Mouse (Mus musculus) heart, embryonic 10.5 days (tissue): Measurements from ENCODE around the gene Alg12. TPM values are rescaled to one million over a fixed set of nuclear protein-coding genes. Genes with fewer than 3 reads are reported as not detected.
"Not testable (repeated sequence)": the region's sequence is repeated elsewhere in the genome, so short reads cannot be mapped to it uniquely, and the experiment has no call there.

Experiments
- DNase-seq: peaks from one replicate; pipeline ENCODE4 v3.0.0-alpha.2; 2017; ENCODE audit warnings: low spot score
- H3K27ac ChIP-seq: fragments of 300-500 bp; sonication (generic); 2 replicates; pipeline ENCODE4 v1.5.1; 2016; ENCODE audit warnings: mild to moderate bottlenecking
- H3K27me3 ChIP-seq: fragments of 300-500 bp; sonication (generic); 2 replicates; pipeline ENCODE4 v1.6.1; 2016; ENCODE audit warnings: mild to moderate bottlenecking; ENCODE audit not compliant: poor library complexity, insufficient read depth, severe bottlenecking
- H3K36me3 ChIP-seq: fragments of 300-500 bp; sonication (generic); 2 replicates; pipeline ENCODE4 v1.6.1; 2016; ENCODE audit warnings: mild to moderate bottlenecking, moderate library complexity
- H3K4me1 ChIP-seq: fragments of 300-500 bp; sonication (generic); 2 replicates; pipeline ENCODE4 v1.6.1; 2016; ENCODE audit warnings: mild to moderate bottlenecking
- H3K4me3 ChIP-seq: fragments of 300-500 bp; sonication (generic); 2 replicates; pipeline ENCODE4 v1.5.1; 2016; ENCODE audit warnings: mild to moderate bottlenecking, moderate library complexity
- H3K9me3 ChIP-seq: fragments of 300-500 bp; sonication (generic); 2 replicates; pipeline ENCODE4 v1.6.1; 2016; ENCODE audit warnings: mild to moderate bottlenecking, moderate library complexity
- WGBS: fragments of 180-500 bp; shearing (Covaris S2); methylation state at CpG from one replicate; pipeline ENCODE4 v1.1.7; 2016; 5-methylcytosine and 5-hydroxymethylcytosine counted together
- polyA plus RNA-seq: library from polyadenylated mRNA; unstranded; fragments of >200 nt; fragmentation: Nextera tagmentation; extraction: Ambion mirVana; gene quantifications from 2 replicates; pipeline ENCODE4 v1.2.1, GENCODE M21; 2016

Gene Alg12
- polyA plus RNA-seq, 1 experiment from 2014 or later = 15.2 TPM

DNA sequence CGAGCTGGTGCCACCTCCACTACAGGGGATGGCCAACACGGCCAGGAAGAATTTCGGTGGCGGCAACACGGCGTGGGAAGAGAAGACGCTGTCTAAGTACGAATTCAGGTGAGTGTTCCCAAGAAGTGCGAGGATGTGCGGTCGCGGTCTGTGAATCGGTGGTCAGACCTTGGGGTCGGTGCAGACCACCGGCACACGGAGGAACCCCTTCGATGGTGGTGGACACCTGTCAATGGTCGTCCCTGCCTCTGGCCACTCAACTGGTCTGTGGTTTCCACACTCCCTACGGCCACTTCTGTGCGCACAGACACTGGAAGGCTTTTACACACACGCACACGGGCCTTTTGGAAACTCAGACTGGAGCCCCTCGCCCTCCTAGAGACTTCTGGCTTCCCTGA, 787 bp upstream of the Alg12 start:
- Histone ChIP-seq H3K4me1 (peaks cover 28% of the 10 kb centered on the region), H3K27ac (peak overlapping the region; percentile 87), H3K9me3 (no peaks in the 10 kb centered on the region), H3K4me3 (peak overlapping the region; percentile 94), H3K36me3 (peaks cover 65% of the 10 kb centered on the region), H3K27me3 (no peaks in the 10 kb centered on the region)
- WGBS = 2% methylated on average over 23 of the region's 23 CpGs
- DNase-seq = no peak

GRCm38 (mm10) chr15:88815196-88815700, 3.9 kb downstream of the Alg12 start:
- whole genome bisulfite sequencing = 87% methylated on average over 6 of the region's 6 CpGs
- no peak for DNase-seq
- H3K27me3 ChIP-seq = no peaks in the 10 kb centered on the region

GRCm38 (mm10) chr15:88814411-88815047, 4.6 kb downstream of the Alg12 start:
- no peaks in the 10 kb centered on the region for H3K9me3 ChIP-seq
- no peaks in the 10 kb centered on the region for H3K27me3 ChIP-seq
- DNase-seq = no peak
- H3K4me3 ChIP-seq = no peak overlapping the region
- no peak overlapping the region for H3K27ac ChIP-seq
- H3K36me3 ChIP-seq = peaks cover 69% of the 10 kb centered on the region
- peaks cover 7% of the 10 kb centered on the region; the same call in 1 of the 2 replicates for H3K4me1 ChIP-seq
- 95% methylated on average over 11 of the region's 11 CpGs for WGBS

More at GRCm38 (mm10) chr15:88815196-88815700, 3.9 kb downstream of the Alg12 start:
- no peaks in the 10 kb centered on the region for H3K9me3 ChIP-seq
- peaks cover 12% of the 10 kb centered on the region for H3K4me1 ChIP-seq
- H3K27ac ChIP-seq = no peak overlapping the region
- H3K36me3 ChIP-seq = peaks cover 63% of the 10 kb centered on the region
- H3K4me3 ChIP-seq = no peak overlapping the region

GRCm38 (mm10) chr15:88813873-88814272, 5.2 kb downstream of the Alg12 start:
- WGBS = 92% methylated on average over 2 of the region's 2 CpGs
- DNase-seq, H3K27me3 ChIP-seq, H3K4me1 ChIP-seq, H3K9me3 ChIP-seq, H3K27ac ChIP-seq, H3K4me3 ChIP-seq: not testable (repeated sequence)
- H3K36me3 ChIP-seq = peaks cover 75% of the 10 kb centered on the region

DNA sequence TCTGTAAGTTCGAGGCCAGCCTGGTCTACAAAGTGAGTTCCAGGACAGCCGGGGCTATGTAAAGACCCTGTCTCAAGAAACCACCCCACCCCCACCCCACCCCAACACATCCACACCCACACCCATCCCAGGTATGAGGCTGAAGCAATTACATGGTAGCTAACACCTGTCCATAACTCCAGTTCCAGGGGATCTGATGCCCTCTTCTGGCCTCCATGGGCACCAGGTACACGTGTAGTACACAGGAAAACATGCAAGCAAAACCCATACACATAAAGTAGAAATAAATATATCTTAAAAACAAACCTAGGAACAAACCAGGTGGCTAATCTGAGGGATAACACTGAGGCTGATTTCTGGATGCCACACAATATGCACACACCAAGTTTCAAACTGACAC, 5.9 kb downstream of the Alg12 start:
- no peak overlapping the region for H3K4me3 ChIP-seq
- WGBS = 86% methylated on average over 3 of the region's 3 CpGs

DNA sequence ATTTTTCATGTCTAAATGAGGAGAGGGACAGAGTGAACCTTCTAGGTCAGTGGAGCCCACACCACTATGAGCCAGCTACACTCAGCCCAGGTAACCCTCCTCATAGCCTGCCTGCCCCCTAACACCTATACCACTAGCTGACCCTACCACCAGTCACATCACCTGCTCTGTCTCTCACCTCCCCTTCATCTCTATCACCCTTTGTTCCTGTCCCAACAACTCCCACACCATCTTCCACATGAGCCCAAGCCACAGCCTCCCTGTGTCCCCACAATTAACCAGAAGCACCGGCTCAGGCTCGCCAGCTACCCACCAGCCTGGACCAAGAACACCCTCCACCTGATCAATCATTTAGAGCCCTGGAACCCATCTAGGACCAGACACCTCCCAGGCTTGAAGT, 8.7 kb downstream of the Alg12 start:
- WGBS = 86% methylated on average over 2 of the region's 2 CpGs
- H3K27ac ChIP-seq = no peak overlapping the region
- H3K27me3 ChIP-seq = no peaks in the 10 kb centered on the region

More for the DNA sequence above, 5.9 kb downstream of the Alg12 start:
- Histone ChIP-seq H3K36me3 (peaks cover 80% of the 10 kb centered on the region), H3K27ac (no peak overlapping the region), H3K27me3 (no peaks in the 10 kb centered on the region), H3K9me3 (no peaks in the 10 kb centered on the region), H3K4me1 (peaks cover 2% of the 10 kb centered on the region; the same call in 1 of the 2 replicates)
- DNase-seq = peak; percentile 53

DNA sequence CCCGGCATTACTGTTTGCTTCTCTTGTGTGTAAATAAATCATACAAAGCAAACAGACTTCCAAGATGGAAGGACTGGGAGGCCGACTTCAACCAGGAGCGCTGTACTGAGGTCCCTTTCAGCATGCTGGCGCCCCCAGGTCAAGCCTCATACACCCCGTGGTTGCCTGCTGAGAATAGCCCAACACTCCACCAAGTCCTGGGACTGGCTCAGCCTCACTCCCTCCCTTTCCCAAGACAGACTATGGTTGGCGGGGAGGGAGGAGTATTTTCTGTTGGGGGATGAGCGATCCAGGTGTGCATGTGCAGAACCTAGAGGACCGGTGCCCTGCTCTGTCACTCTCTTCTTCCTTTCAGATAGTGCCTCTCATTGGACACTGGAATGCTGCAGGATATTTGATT, 11.0 kb downstream of the Alg12 start:
- Histone ChIP-seq H3K36me3 (peaks cover 77% of the 10 kb centered on the region), H3K9me3 (no peaks in the 10 kb centered on the region), H3K4me3 (no peak overlapping the region), H3K27me3 (no peaks in the 10 kb centered on the region), H3K27ac (no peak overlapping the region), H3K4me1 (no peaks in the 10 kb centered on the region)
- peak; percentile 61 for DNase-seq
- 82% methylated on average over 8 of the region's 8 CpGs for WGBS

More for the DNA sequence above, 8.7 kb downstream of the Alg12 start:
- peak; percentile 52 for DNase-seq
- Histone ChIP-seq H3K4me3 (no peak overlapping the region), H3K36me3 (peaks cover 87% of the 10 kb centered on the region), H3K9me3 (no peaks in the 10 kb centered on the region), H3K4me1 (no peaks in the 10 kb centered on the region)

DNA sequence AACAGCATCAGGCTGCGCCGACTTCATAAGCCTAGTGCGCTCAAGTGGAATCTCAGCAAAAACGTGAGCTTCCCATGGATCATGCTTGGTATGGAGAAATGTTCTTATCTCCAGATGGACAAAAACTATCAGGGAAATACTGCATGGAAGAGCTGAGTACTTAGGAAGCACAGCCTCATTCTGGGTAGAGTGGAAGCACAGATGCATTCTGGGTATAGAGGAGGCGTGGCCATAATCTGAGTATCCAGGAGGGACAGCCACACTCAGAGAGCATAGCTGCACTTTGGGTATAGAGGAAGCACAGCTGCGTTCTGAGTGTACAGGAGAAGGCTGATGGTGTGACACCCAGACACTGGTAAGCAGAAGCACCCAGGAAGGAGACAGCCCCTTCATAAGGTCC, 16.8 kb downstream of the Alg12 start:
- Histone ChIP-seq H3K4me3 (no peak overlapping the region), H3K27ac (no peak overlapping the region), H3K9me3 (no peaks in the 10 kb centered on the region), H3K36me3 (peaks cover 31% of the 10 kb centered on the region), H3K4me1 (no peaks in the 10 kb centered on the region), H3K27me3 (no peaks in the 10 kb centered on the region)
- 87% methylated on average over 6 of the region's 6 CpGs for WGBS
- peak; percentile 69 for DNase-seq

DNA sequence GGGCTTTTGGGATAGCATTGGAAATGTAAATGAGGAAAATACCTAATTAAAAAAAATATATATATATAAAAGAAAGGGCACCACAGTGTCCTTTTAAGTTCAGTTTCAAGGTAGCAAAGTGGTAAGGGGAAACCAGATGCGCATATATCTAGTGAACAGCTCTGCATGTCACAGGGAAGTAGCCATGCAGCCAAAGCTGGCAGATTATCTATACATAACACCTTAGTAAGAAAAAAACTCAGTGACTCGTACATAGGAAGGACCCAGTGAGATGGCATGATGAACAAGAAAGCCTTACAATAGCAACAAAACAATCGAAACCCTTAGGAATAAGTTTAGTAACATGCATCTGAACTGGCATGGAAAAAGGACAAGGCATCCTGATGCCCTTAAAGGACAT, 17.2 kb downstream of the Alg12 start:
- no peaks in the 10 kb centered on the region for H3K4me1 ChIP-seq
- H3K27me3 ChIP-seq = no peaks in the 10 kb centered on the region
- H3K4me3 ChIP-seq = no peak overlapping the region
- H3K36me3 ChIP-seq = peaks cover 26% of the 10 kb centered on the region
- WGBS = 83% methylated on average over 3 of the region's 3 CpGs
- no peaks in the 10 kb centered on the region for H3K9me3 ChIP-seq
- DNase-seq = no peak
- H3K27ac ChIP-seq = no peak overlapping the region

- H3K9me3 ChIP-seq = no peaks in the 10 kb centered on the region
- DNase-seq = peak; percentile 63
- no peaks in the 10 kb centered on the region for H3K4me1 ChIP-seq
- H3K27me3 ChIP-seq = no peaks in the 10 kb centered on the region
- peaks cover 18% of the 10 kb centered on the region for H3K36me3 ChIP-seq
- no peak overlapping the region for H3K27ac ChIP-seq
- 76% methylated on average over 6 of the region's 6 CpGs for WGBS
- no peak overlapping the region for H3K4me3 ChIP-seq
Observed at GRCm38 (mm10) chr15:88800921-88801354, 18.2 kb downstream of the Alg12 start.

DNA sequence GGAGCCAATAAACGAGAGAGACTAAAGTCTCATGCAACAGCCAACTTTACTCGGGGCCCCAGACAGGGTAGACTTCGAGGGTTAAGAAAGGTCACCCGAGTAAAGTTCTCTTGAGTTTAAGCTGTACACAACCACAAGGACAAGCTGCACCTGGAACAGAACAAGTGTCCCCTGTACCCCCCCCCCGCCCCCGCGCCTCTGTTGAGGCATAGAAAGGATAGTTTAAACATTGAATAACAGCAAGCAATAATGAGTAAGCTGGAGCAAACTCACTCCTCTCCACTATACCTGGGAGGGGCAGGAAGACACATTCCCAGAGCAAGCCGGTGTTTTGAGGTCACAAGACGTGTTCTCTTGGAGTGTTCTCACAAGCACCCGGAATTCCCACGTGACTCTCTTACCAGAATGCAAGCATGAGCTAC, 19.2 kb downstream of the Alg12 start:
- no peaks in the 10 kb centered on the region for H3K4me1 ChIP-seq
- 85% methylated on average over 11 of the region's 11 CpGs for WGBS
- no peak overlapping the region for H3K27ac ChIP-seq
- peaks cover 9% of the 10 kb centered on the region for H3K36me3 ChIP-seq
- H3K9me3 ChIP-seq = no peaks in the 10 kb centered on the region
- DNase-seq = peak; percentile 47
- no peaks in the 10 kb centered on the region for H3K27me3 ChIP-seq
- H3K4me3 ChIP-seq = no peak overlapping the region

GRCm38 (mm10) chr15:88794729-88795128, 24.4 kb downstream of the Alg12 start:
- not testable (repeated sequence) for H3K4me3 ChIP-seq, H3K27me3 ChIP-seq, H3K4me1 ChIP-seq, H3K27ac ChIP-seq, H3K36me3 ChIP-seq, H3K9me3 ChIP-seq, DNase-seq
- 83% methylated on average over 5 of the region's 5 CpGs for WGBS

DNA sequence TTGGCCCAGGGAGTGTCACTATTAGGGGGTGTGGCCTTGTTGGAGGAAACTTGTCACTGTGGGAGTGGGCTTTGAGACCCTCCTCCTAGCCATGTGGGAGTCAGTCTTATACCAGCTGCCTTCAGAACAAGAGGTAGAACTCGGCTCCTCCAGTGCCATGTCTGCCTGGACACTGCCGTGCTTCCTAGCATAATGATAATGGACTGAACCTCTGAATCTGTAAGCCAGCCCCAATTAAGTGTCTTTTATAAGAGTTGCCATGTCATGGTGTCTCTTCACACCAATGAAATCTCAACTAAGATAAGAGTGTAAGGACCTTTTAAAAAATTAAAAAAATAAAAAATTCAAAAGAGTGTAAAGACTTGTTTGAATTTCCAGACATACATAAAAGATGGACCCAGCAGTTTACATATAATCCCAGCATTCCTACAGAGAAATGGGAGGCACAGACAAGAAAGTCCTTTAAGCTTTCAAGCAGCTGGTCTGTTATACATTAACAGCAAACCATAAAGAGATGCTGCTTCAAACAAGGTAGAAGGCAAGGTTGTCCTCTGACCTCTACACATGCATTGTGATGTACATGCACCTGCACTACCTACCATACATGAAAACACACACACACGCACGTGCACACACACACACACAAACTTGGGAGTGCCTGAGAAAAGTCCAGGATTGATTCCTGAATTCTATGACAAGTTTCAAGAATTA, 26.8 kb downstream of the Alg12 start:
- Histone ChIP-seq H3K4me3 (no peak overlapping the region), H3K4me1 (no peaks in the 10 kb centered on the region), H3K9me3 (no peaks in the 10 kb centered on the region), H3K36me3 (peaks cover 4% of the 10 kb centered on the region; the same call in 1 of the 2 replicates), H3K27me3 (no peaks in the 10 kb centered on the region), H3K27ac (no peak overlapping the region)
- 77% methylated on average over 4 of the region's 4 CpGs for WGBS
- no peak for DNase-seq
